11 mouse cellular contexts compared by ENCODE assay signal in genomic region chr5:125063015-125063414, GRCm38 (mm10). TPM values are rescaled to one million over a fixed set of nuclear protein-coding genes. Genes with fewer than 3 reads are reported as not detected.
DNase-seq lines count a peak whose midpoint lies in the region; ATAC-seq lines count a peak whose summit lies in the region.
"Had no signal": no experiment of that assay in that cellular context is flagged by ENCODE, and none has a peak within 500 bp of the region (broad histone marks: within the 10 kb centered on the region; RNA-seq: fewer than 3 reads in every experiment).

No protein-coding gene starts in this region.

- H3K27ac ChIP-seq in hindbrain, embryonic 15.5 days (replicated peaks): peak overlapping the region; percentile 75
- peak overlapping the region; percentile 64 for H3K27ac ChIP-seq in midbrain, embryonic 14.5 days (replicated peaks; ENCODE audit: low read depth, low read length)
- H3K27ac ChIP-seq in intestine, embryonic 16.5 days (ENCODE audit: low read length): no peak overlapping the region
- H3K27ac ChIP-seq: liver, embryonic 12.5 days had no signal

- H3K9ac ChIP-seq in hindbrain, embryonic 15.5 days: 0 out of 2 replicates have a peak overlapping the region, but pooled peaks have one; percentile 7
- 0 out of 2 replicates have a peak overlapping the region, but pooled peaks have one; percentile 9 for H3K9ac ChIP-seq in midbrain, embryonic 14.5 days (replicated peaks; ENCODE audit: low read length)
- H3K9ac ChIP-seq in intestine, embryonic 16.5 days (ENCODE audit: low read depth, low read length): no peak overlapping the region
- H3K9ac ChIP-seq: liver, embryonic 12.5 days had no signal

- 0 out of 2 replicates have a peak overlapping the region, but pooled peaks have one; percentile 13 for H3K4me2 ChIP-seq in hindbrain, embryonic 15.5 days
- no peak overlapping the region for H3K4me2 ChIP-seq in midbrain, embryonic 14.5 days (ENCODE audit: low read length)
- H3K4me2 ChIP-seq in intestine, embryonic 16.5 days (ENCODE audit: low read depth, low read length): no peak overlapping the region
- H3K4me2 ChIP-seq: liver, embryonic 12.5 days had no signal

- H3K9me3 ChIP-seq in hindbrain, embryonic 15.5 days: no peaks in the 10 kb centered on the region
- no peaks in the 10 kb centered on the region for H3K9me3 ChIP-seq in midbrain, embryonic 14.5 days (ENCODE audit: control insufficient read depth, low read length)
- H3K9me3 ChIP-seq in intestine, embryonic 16.5 days (ENCODE audit: control insufficient read depth, low read length): no peaks in the 10 kb centered on the region
- H3K9me3 ChIP-seq: liver, embryonic 12.5 days had no signal

- no peak overlapping the region for H3K4me3 ChIP-seq in hindbrain, embryonic 15.5 days
- no peak overlapping the region for H3K4me3 ChIP-seq in midbrain, embryonic 14.5 days (replicated peaks; ENCODE audit: low read depth, low read length)
- no peak overlapping the region for H3K4me3 ChIP-seq in intestine, embryonic 16.5 days (ENCODE audit: low read length)
- H3K4me3 ChIP-seq: erythroblast, embryonic 14.5 days; liver, embryonic 12.5 days had no signal

- no peak for ATAC-seq in cerebellum, adult (ENCODE audit: insufficient number of reproducible peaks, low FRiP score, low TSS enrichment)
- ATAC-seq in hindbrain, embryonic 15.5 days (ENCODE audit: low FRiP score, low read depth): peak; percentile 13; the same call in 1 of the 2 replicates
- ATAC-seq in midbrain, embryonic 14.5 days (ENCODE audit: low FRiP score, low TSS enrichment): no peak
- no peak for ATAC-seq in intestine, embryonic 16.5 days
- ATAC-seq: liver, embryonic 12.5 days had no signal

- WGBS in hindbrain, embryonic 15.5 days: 36% methylated on average over 17 of the region's 17 CpGs
- WGBS in midbrain, embryonic 14.5 days: 58% methylated on average over 17 of the region's 17 CpGs
- WGBS in intestine, embryonic 16.5 days: 54% methylated on average over 17 of the region's 17 CpGs

- peaks cover 24% of the 10 kb centered on the region for H3K36me3 ChIP-seq in hindbrain, embryonic 15.5 days
- H3K36me3 ChIP-seq in midbrain, embryonic 14.5 days (ENCODE audit: control insufficient read depth, insufficient read depth, low read length): peaks cover 38% of the 10 kb centered on the region
- peaks cover 11% of the 10 kb centered on the region for H3K36me3 ChIP-seq in intestine, embryonic 16.5 days (ENCODE audit: control insufficient read depth, insufficient read depth, low read length)

- H3K4me1 ChIP-seq in hindbrain, embryonic 15.5 days (replicated peaks): peaks cover 38% of the 10 kb centered on the region
- peaks cover 22% of the 10 kb centered on the region for H3K4me1 ChIP-seq in midbrain, embryonic 14.5 days (ENCODE audit: control insufficient read depth, insufficient read depth, low read length)
- peaks cover 27% of the 10 kb centered on the region for H3K4me1 ChIP-seq in intestine, embryonic 16.5 days (ENCODE audit: control insufficient read depth, insufficient read depth, low read length)

- peak; percentile 46 to 48 for DNase-seq in cerebellum, adult 18-20 months
- peak; percentile 56 for DNase-seq in Muller cell, postnatal 12 days (ENCODE audit: inconsistent ontology term)
- peak; percentile 53 for DNase-seq in midbrain, embryonic 14.5 days
- DNase-seq in lung, postnatal 4 days: no peak
- DNase-seq in urinary bladder, postnatal 4 days (ENCODE audit: low spot score in 2 of 2): no peak
- DNase-seq: thymus, postnatal 4 days had no signal

- no peaks in the 10 kb centered on the region for H3K27me3 ChIP-seq in hindbrain, embryonic 15.5 days
- H3K27me3 ChIP-seq in midbrain, embryonic 14.5 days (ENCODE audit: control insufficient read depth, insufficient read depth, low read length): no peaks in the 10 kb centered on the region
- no peaks in the 10 kb centered on the region for H3K27me3 ChIP-seq in intestine, embryonic 16.5 days (replicated peaks; ENCODE audit: control insufficient read depth, insufficient read depth, low read length)

RNA-seq across cellular contexts. Expression of gene Rflna, which starts 60.0 kb away (rescaled TPM):
- polyA plus RNA-seq in hindbrain, embryonic 15.5 days (2015; fragmentation: Nextera tagmentation; extraction: Ambion mirVana): 6.4 and 7.0 TPM in 2 replicates
- polyA plus RNA-seq in midbrain, embryonic 14.5 days (2014; fragmentation: Nextera tagmentation; extraction: Ambion mirVana): 5.7 and 5.9 TPM in 2 replicates
- 1.5 and 1.7 TPM in 2 replicates for polyA plus RNA-seq in intestine, embryonic 16.5 days (2015; fragmentation: Nextera tagmentation; extraction: Ambion mirVana)
- polyA plus RNA-seq: erythroblast, embryonic 14.5 days had no signal

Comparison
In these comparisons a context has a peak if more than half of its experiments do, and no peak if none do; other contexts are left out.
1. DNase-seq: peak in cerebellum, adult 18-20 months (2 of 2), Muller cell, postnatal 12 days (single experiment) and midbrain, embryonic 14.5 days (single experiment); none in lung, postnatal 4 days (0 of 2) and urinary bladder, postnatal 4 days (0 of 2).